Mouse (Mus musculus) cerebellum, adult 2 months (tissue): Measurements from ENCODE around the gene Ep300.

ENCODE experiments used
- CTCF ChIP-seq: fragments of 200-500 bp; IDR thresholded peaks from 2 replicates; pipeline ENCODE4 v1.5.1; 2011; ENCODE audit warnings: low read depth, mild to moderate bottlenecking, control low read depth, low read length, moderate library complexity, borderline replicate concordance; ENCODE audit not compliant: insufficient read depth
- POLR2A ChIP-seq: fragments of 200-500 bp; IDR thresholded peaks from 2 replicates; pipeline ENCODE4 v1.6.1; 2011; ENCODE audit warnings: low read length, control low read depth, borderline replicate concordance; ENCODE audit not compliant: insufficient read depth

DNA sequence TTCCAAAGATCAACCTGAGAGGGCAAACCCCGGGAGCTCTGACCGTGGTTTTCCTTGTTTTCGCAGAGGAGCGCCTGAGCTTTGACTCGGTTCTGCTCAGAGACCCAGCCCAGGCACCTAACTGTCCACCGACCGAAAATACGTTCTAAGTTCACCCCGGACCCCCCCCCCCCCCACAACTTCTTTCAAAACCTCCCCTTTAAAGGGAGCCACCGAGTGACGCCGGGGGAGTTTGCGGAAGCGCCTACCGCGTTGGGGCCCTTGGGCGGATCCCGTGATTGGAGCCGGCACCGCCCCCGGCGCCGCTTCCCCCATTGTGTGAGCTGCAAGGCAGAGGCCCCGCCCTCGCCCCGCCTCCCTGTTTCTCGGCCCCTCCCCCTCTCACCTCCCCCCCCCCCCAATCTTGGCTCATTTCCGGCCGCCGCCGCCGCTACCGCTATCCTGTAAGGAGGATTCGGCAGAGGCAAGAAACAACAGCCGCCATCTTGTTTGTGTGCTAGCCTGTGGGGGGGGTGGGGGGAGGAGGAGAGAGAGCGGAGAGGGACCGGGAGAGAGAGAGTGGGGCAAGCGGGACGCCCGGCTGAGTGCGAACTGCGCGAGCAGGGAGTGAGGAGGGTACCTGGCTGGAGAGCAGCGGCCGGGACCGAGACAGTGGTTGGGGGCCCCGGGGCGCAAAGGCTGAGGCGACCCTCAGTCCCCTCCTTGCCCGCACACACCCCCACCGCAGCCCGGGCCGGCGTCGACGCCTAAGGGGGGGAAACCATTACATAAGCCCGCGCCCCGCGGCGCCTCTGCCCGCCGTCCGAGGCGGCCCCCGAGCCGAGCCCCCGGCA is at the start of gene Ep300:
- TF ChIP-seq CTCF (no peak), POLR2A (peak; percentile 55)
